Mouse (Mus musculus) limb, embryonic 14.5 days (tissue): ENCODE results near the gene Shf. TPM values are rescaled to one million over a fixed set of nuclear protein-coding genes. Genes with fewer than 3 reads are reported as not detected.

Source experiments
- ATAC-seq: fragments of 200-750 bp; cut with Nextera tagmentation; 2 replicates; pipeline ENCODE4 v1.8.0; 2017; ENCODE audit warnings: low read depth, moderate number of reproducible peaks, moderate TSS enrichment; ENCODE audit not compliant: low FRiP score
- DNase-seq: peaks from one replicate; pipeline ENCODE4 v3.0.0-alpha.2; 2015; ENCODE audit warnings: low spot score
- H3K27ac ChIP-seq: fragments of 300-500 bp; sonication (generic); replicated peaks from 2 replicates; pipeline ENCODE4 v1.5.1; 2014; ENCODE audit warnings: low read depth, mild to moderate bottlenecking, low read length, moderate library complexity, mixed read lengths
- H3K27me3 ChIP-seq: fragments of 300-500 bp; sonication (generic); 2 replicates; pipeline ENCODE4 v1.6.1; 2014; ENCODE audit warnings: low read length, mixed read lengths; ENCODE audit not compliant: control insufficient read depth, insufficient read depth
- H3K36me3 ChIP-seq: fragments of 300-500 bp; sonication (generic); 2 replicates; pipeline ENCODE4 v1.6.1; 2014; ENCODE audit warnings: mild to moderate bottlenecking, low read length, moderate library complexity, mixed read lengths; ENCODE audit not compliant: control insufficient read depth, insufficient read depth
- H3K4me1 ChIP-seq: fragments of 300-500 bp; sonication (generic); 2 replicates; pipeline ENCODE4 v1.6.1; 2014; ENCODE audit warnings: antibody characterized with exemption, low read length, mixed read lengths; ENCODE audit not compliant: control insufficient read depth, insufficient read depth
- H3K4me2 ChIP-seq: fragments of 300-500 bp; sonication (generic); replicated peaks from 2 replicates; pipeline ENCODE4 v1.6.1; 2014; ENCODE audit warnings: low read depth, mild to moderate bottlenecking, low read length, moderate library complexity; ENCODE audit not compliant: severe bottlenecking
- H3K4me3 ChIP-seq: fragments of 300-500 bp; sonication (generic); replicated peaks from 2 replicates; pipeline ENCODE4 v1.5.1; 2014; ENCODE audit warnings: low read length
- H3K9ac ChIP-seq: fragments of 300-500 bp; sonication (generic); 2 replicates; pipeline ENCODE4 v1.6.1; 2014; ENCODE audit warnings: mild to moderate bottlenecking, low read depth, low read length, moderate library complexity; ENCODE audit not compliant: severe bottlenecking
- H3K9me3 ChIP-seq: fragments of 300-500 bp; sonication (generic); 2 replicates; pipeline ENCODE4 v1.6.1; 2016; ENCODE audit warnings: low read length; ENCODE audit not compliant: control insufficient read depth
- POLR2A ChIP-seq: fragments of 200-500 bp; IDR thresholded peaks from 2 replicates; pipeline ENCODE4 v1.8.0; 2012; ENCODE audit warnings: inconsistent platforms, mild to moderate bottlenecking, moderate library complexity, borderline replicate concordance; ENCODE audit not compliant: insufficient read depth, insufficient read length; ENCODE audit errors: extremely low read depth
- WGBS: fragments of 180-500 bp; shearing (Covaris S2); extraction: QIAGEN DNeasy Blood & Tissue Kit; methylation state at CpG from one replicate; pipeline ENCODE4 v1.1.7; 2014; 5-methylcytosine and 5-hydroxymethylcytosine counted together
- polyA plus RNA-seq, 2 experiments: library from polyadenylated mRNA; depleted of rRNA in 1 of 2; stranded (reverse) in 1 of 2; unstranded in 1 of 2; fragments of >200 nt; fragmentation: Nextera tagmentation in 1 of 2; extraction: Ambion mirVana in 1 of 2; gene quantifications; 2 replicates each; pipeline versions ENCODE4 v1.2.1 to v1.2.3; 2012 to 2014

The Shf gene
- polyA plus RNA-seq, 2 experiments = 6.5 to 34.2 TPM

GRCm38 (mm10) chr2:122374666-122375331 is 5.8 kb upstream of the Shf start:
- no peaks in the 10 kb centered on the region for H3K36me3 ChIP-seq
- WGBS = 19% methylated on average over 23 of the region's 23 CpGs
- ATAC-seq (no peak; the same call in 1 of the 2 replicates), DNase-seq (no peak)
- H3K9me3 ChIP-seq = no peaks in the 10 kb centered on the region
- H3K4me1 ChIP-seq = no peaks in the 10 kb centered on the region
- 0 out of 2 replicates have a peak overlapping the region, but pooled peaks have one; percentile 16 for H3K27ac ChIP-seq
- H3K4me3 ChIP-seq = peak overlapping the region; percentile 61
- peak overlapping the region; percentile 53 for H3K4me2 ChIP-seq
- TF ChIP-seq POLR2A = no peak
- peak overlapping the region; percentile 56 for H3K9ac ChIP-seq
- H3K27me3 ChIP-seq = no peaks in the 10 kb centered on the region

- H3K9me3 ChIP-seq = no peaks in the 10 kb centered on the region
- no peaks in the 10 kb centered on the region for H3K36me3 ChIP-seq
- peaks cover 5% of the 10 kb centered on the region; the same call in 1 of the 2 replicates for H3K4me1 ChIP-seq
- DNase-seq = no peak
- no peak for ATAC-seq
- no peak overlapping the region for H3K9ac ChIP-seq
- no peaks in the 10 kb centered on the region for H3K27me3 ChIP-seq
- H3K4me2 ChIP-seq = no peak overlapping the region
- no peak overlapping the region for H3K27ac ChIP-seq
- TF ChIP-seq POLR2A = no peak
- 75% methylated on average over 5 of the region's 5 CpGs for WGBS
- H3K4me3 ChIP-seq = no peak overlapping the region
Observed at GRCm38 (mm10) chr2:122374012-122374411, 5.0 kb upstream of the Shf start.

- WGBS = 92% methylated on average over 1 of the region's 1 CpGs
- DNase-seq (no peak), ATAC-seq (no peak)
Observed at GRCm38 (mm10) chr2:122372541-122372940, 3.6 kb upstream of the Shf start.

GRCm38 (mm10) chr2:122372067-122372466 is 3.1 kb upstream of the Shf start:
- H3K27ac ChIP-seq = no peak overlapping the region
- no peak overlapping the region for H3K9ac ChIP-seq
- H3K27me3 ChIP-seq = no peaks in the 10 kb centered on the region
- H3K36me3 ChIP-seq = no peaks in the 10 kb centered on the region
- H3K9me3 ChIP-seq = no peaks in the 10 kb centered on the region
- WGBS = 67% methylated on average over 3 of the region's 3 CpGs
- no peak for TF ChIP-seq POLR2A
- no peak overlapping the region for H3K4me3 ChIP-seq
- ATAC-seq = no peak
- peaks cover 14% of the 10 kb centered on the region for H3K4me1 ChIP-seq
- H3K4me2 ChIP-seq = no peak overlapping the region
- no peak for DNase-seq

More at GRCm38 (mm10) chr2:122372541-122372940, 3.6 kb upstream of the Shf start:
- Histone ChIP-seq H3K36me3 (no peaks in the 10 kb centered on the region), H3K9me3 (no peaks in the 10 kb centered on the region), H3K27ac (no peak overlapping the region), H3K9ac (no peak overlapping the region), H3K4me1 (peaks cover 9% of the 10 kb centered on the region), H3K27me3 (no peaks in the 10 kb centered on the region), H3K4me2 (no peak overlapping the region), H3K4me3 (no peak overlapping the region)
- TF ChIP-seq POLR2A = no peak

GRCm38 (mm10) chr2:122370101-122370750 is 1.3 kb upstream of the Shf start:
- Histone ChIP-seq H3K36me3 (no peaks in the 10 kb centered on the region), H3K9ac (no peak overlapping the region), H3K9me3 (no peaks in the 10 kb centered on the region), H3K27me3 (no peaks in the 10 kb centered on the region), H3K27ac (no peak overlapping the region), H3K4me2 (no peak overlapping the region), H3K4me1 (peaks cover 29% of the 10 kb centered on the region), H3K4me3 (no peak overlapping the region)
- ATAC-seq (no peak), DNase-seq (no peak)
- no peak for TF ChIP-seq POLR2A
- WGBS = 42% methylated on average over 10 of the region's 10 CpGs
